Mouse (Mus musculus): Measurements from ENCODE around the gene Gm20683.

Gene Gm20683

GRCm38 (mm10) chr17:25841117-25841880, at the start of gene Gm20683:
Gene Gm20683 (minus strand): TSS chr17:25841763.
- DNase-seq (ENCODE audit: low spot score in 2 of 2): no peak

- no peak for DNase-seq (ENCODE audit: low spot score in 2 of 2)
These were observed 47.3 kb upstream of the Gm20683 start for GRCm38 (mm10) chr17:25888837-25889236.

GRCm38 (mm10) chr17:25887467-25887866, 45.9 kb upstream of the Gm20683 start:
- DNase-seq (ENCODE audit: low spot score in 2 of 2): no peak

GRCm38 (mm10) chr17:25886806-25887205, 45.2 kb upstream of the Gm20683 start:
- DNase-seq (ENCODE audit: low spot score in 2 of 2): no peak

GRCm38 (mm10) chr17:25885636-25886035, 44.1 kb upstream of the Gm20683 start:
- DNase-seq (ENCODE audit: low spot score in 2 of 2): no peak

GRCm38 (mm10) chr17:25883824-25884223, 42.3 kb upstream of the Gm20683 start:
- no peak for DNase-seq (ENCODE audit: low spot score in 2 of 2)

- DNase-seq (ENCODE audit: low spot score in 2 of 2): no peak
These were observed 41.7 kb upstream of the Gm20683 start for GRCm38 (mm10) chr17:25883268-25883667.

GRCm38 (mm10) chr17:25882306-25882705, 40.7 kb upstream of the Gm20683 start:
- no peak for DNase-seq (ENCODE audit: low spot score in 2 of 2)

GRCm38 (mm10) chr17:25881691-25882090, 40.1 kb upstream of the Gm20683 start:
- no peak for DNase-seq (ENCODE audit: low spot score in 2 of 2)

- no peak for DNase-seq (ENCODE audit: low spot score in 2 of 2)
These were observed 39.5 kb upstream of the Gm20683 start for GRCm38 (mm10) chr17:25880913-25881641.

GRCm38 (mm10) chr17:25880196-25880910, 38.8 kb upstream of the Gm20683 start, which contains the start of gene Wfikkn1:
Gene Wfikkn1 (minus strand): TSS chr17:25880858.
- DNase-seq (ENCODE audit: low spot score in 2 of 2): no peak

GRCm38 (mm10) chr17:25879750-25880149, 38.2 kb upstream of the Gm20683 start:
- DNase-seq (ENCODE audit: low spot score in 2 of 2): no peak

GRCm38 (mm10) chr17:25879261-25879660, 37.7 kb upstream of the Gm20683 start:
- DNase-seq (ENCODE audit: low spot score in 2 of 2): no peak

- DNase-seq (ENCODE audit: low spot score in 2 of 2): no peak
These were observed 37.1 kb upstream of the Gm20683 start for GRCm38 (mm10) chr17:25878611-25879180.

- DNase-seq (ENCODE audit: low spot score in 2 of 2): no peak
These were observed 36.4 kb upstream of the Gm20683 start for GRCm38 (mm10) chr17:25877741-25878610.

GRCm38 (mm10) chr17:25877025-25877424, 35.5 kb upstream of the Gm20683 start:
- no peak for DNase-seq (ENCODE audit: low spot score in 2 of 2)

- no peak for DNase-seq (ENCODE audit: low spot score in 2 of 2)
These were observed 34.9 kb upstream of the Gm20683 start for GRCm38 (mm10) chr17:25876347-25876915.

- DNase-seq (ENCODE audit: low spot score in 2 of 2): peak; percentile 84
These were observed 33.9 kb upstream of the Gm20683 start for GRCm38 (mm10) chr17:25875171-25876136.

- DNase-seq (ENCODE audit: low spot score in 2 of 2): peak; percentile 91 to 95
These were observed 33.2 kb upstream of the Gm20683 start, which contains the start of gene Mettl26 for GRCm38 (mm10) chr17:25874721-25875170. Gene Mettl26 (plus strand): TSS chr17:25875074.

Data from urinary bladder, adult 18-20 months (tissue).